Mouse (Mus musculus): ENCODE data around the gene Mapk11.

The Mapk11 gene

DNA sequence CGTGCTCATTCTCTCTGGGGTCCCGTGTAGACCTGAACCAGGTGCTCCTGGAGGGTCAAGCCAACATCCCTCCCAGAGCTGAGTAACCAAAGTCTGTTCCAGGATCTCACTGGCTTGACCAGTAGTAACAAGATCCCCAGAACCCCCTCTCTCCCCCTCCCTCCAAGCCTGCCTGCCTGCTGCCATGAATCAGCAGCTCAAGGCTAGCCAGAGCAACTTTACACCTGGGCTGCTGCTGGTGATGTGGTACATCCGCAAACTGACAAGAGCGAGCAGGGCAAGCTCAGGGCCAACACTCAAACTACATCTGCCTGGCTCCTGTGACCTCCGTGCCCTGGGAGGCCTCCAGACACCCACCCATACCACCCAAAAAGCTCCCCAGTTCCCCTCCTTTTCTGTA, 8.0 kb downstream of the Mapk11 start:
- no peak for DNase-seq (ENCODE audit: low read depth, low spot score)

DNA sequence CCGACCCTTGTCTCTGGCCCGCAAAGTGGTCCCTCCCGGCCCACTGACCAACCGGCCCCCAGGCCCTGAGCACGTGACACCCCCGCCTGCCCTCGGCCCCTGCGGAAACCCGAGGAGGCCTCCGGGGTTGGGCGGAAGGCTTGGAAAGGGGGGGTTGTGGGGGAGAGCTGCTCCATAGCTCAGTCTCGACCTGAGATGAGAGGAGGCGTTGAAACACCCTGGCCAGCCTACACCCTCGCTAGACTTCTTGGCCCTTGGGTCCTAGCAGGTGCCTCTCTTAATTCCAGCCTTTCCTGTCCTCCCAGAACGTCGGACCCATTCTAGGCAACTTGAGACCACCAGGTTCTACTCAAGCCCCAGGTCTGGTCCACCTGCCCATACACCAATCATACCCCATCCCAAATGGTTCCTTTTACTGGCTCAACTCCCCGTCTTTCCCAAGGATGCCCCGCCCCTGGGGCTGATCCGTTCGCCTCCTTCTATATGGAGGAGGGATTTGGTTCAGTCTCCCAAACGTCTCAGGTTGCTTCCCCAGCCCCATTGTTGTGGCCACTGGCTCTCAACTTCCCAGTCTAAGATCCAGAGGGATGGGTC, 8.7 kb downstream of the Mapk11 start, which contains the start of gene Mapk12:
TSS of gene Mapk12 (minus strand) at position 45 of the 594 bp plus-strand sequence.
- no peak for DNase-seq (ENCODE audit: low read depth, low spot score)

DNA sequence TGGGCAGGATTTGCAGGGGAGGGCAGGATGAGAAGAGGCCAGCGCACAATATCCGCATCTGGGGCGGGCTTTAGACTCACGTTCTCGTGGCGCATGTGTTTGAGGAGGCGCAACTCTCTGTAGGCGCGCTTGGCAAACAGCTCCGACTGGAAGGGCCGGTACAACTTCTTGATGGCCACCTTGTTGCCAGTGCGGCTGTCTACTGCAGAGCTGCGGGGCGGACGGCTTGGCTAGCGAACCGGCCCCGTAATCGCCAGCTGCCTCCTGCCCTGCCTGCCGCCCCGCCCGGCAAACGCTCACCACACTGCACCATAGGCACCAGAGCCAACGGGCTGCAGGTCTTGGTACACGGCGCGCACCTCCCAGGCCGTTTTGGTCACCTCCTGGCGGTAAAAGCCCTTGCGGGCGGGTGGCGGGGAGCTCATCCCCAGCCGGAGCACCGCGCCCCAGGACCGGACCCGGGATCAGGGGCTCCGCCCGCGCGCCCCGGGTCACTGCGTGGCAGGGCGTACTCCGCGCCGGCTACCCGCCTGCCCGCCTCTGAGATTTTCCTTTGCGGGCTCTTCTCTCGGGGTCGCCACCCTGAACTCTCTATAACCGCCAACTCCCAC, 9.3 kb downstream of the Mapk11 start:
- DNase-seq (ENCODE audit: low read depth, low spot score), result no peak

DNA sequence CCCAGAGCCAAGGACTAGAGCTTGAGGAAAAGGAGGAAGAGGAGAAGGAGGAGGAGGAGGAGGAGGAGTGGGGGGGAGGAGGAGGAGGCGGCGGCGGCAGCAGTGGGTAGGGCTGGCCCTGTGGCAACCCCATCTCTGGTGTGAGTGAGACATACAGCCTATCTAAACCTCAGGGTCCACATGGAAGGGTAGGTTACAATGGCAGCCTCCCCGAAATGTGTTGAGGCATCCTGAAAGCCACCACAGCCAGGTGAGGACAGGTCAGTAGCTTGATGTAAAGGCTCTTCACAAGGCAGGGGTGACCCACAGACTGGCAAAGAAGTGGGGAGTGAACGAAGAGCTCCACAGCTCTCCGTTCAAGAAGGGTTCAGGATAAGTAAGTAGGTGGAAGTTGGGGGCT, 10.9 kb downstream of the Mapk11 start:
- no peak for DNase-seq (ENCODE audit: low read depth, low spot score)

DNA sequence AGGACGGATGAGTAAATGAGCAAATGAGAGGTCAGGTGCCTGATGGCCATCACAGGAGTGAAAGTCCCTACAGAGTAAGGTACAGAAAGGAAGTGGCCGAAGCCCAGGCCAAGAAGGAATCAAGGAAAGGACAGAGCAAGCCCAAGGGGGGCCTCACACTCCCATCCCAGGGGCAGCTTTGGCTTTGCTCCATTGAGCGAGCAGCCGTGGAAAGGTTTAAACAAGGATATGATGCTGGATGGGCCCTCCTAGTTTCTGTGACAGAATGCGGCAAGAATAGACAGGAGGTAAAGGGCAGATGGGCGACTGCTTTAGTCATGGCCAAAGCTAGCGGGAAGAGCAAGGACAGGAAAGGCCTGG, 11.4 kb downstream of the Mapk11 start:
- no peak for DNase-seq (ENCODE audit: low read depth, low spot score)

DNA sequence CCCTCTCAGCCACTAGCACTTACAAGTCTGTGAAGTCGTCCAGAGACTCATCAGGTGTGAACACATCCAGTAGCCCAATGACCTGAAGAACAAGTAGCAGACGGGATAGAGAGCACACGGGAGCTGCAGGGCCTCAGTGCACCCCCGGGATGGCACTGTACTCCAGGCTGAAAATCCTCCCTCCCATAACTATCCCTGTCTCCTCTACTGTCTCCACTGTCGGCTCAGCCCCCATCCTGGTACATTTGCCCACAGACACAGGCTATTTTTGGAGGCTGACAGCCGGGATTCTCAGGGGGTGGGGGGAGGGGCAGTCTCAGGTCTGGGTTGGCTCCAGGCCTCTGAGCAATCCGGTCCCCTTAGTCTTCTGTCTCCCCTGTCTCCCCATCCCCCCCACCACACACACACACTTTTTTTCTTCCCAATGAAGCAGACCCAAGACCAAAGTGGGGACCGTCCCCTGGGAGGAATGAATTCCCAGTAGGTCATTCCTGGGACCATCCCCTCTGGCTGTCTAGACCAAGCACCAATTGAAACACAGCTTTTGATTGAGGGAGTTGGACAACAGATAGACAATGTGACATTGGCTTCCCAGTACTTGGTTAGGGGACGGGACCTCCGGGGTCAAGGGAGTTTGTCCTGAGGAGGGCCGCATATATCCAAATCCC, 11.9 kb downstream of the Mapk11 start:
- DNase-seq (ENCODE audit: low read depth, low spot score), result no peak

DNA sequence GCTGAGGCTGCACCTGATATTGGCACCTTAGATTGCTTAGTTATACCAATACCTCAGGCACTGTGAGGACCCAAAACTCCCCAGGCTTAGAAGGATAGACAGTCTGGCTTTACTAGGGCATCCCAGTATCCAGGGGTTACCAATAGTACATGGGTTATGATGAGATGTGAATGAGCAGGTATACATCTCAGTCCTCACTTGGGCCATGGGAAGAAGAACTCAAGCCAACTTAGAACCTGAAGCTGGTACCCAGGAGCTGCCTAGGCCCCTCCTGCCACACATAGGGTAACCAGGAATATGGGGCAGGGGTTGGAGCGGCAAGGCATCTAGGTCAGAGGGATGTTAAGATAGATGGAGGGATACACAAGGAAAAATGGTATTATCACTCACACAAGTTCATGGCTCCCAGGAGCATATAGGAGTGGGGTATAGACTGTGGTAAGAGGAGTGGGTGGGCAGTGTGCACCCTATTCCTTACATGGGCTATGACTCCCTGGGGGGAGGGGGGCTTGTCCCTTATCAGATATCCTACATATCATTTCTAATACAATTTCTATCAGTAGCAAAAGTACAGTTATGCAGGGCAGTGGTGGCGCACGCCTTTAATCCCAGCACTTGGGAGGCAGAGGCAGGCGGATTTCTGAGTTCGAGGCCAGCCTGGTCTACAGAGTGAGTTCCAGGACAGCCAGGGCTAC, 12.8 kb downstream of the Mapk11 start:
- DNase-seq (ENCODE audit: low read depth, low spot score), result no peak

DNA sequence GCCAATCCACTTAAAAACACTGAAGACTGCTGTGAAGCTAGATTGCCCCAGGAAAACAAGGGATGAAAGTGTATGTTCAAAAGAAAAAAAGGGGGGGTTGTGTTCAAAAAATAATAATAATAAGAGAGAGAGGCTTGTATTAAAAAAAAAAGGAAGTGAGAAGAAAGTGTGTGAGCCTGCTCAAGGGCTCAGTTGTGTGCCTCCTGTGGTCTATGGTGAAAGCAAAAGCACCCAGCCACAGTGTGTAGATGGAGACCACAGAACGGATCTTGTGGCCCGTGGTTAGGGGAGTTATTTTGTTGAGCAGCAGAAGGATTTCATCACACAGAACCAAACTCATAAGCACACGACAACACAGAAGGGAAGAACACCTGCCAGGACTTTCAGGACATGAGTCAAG, 18.1 kb downstream of the Mapk11 start:
- no peak for DNase-seq (ENCODE audit: low read depth, low spot score)

DNA sequence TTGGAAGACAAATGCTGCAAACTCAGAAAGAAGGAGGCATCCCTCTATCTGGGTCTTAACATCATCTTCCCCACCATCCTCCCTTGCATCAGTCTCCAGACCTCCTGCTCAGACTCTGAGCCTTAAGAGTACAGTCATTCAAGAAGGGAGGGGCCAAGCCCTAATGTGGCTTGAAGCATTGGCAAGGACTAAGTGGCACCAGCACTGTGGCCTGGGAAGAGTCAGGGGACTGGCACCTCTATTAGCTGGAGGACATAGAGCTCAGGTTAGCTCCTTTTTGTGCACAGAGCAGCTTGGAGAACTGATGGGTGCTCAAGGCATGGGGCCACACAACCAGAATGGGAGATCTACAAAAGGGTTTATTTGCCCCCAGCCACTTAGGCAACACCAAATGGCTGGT, 19.2 kb downstream of the Mapk11 start:
- DNase-seq (ENCODE audit: low read depth, low spot score), result no peak

DNA sequence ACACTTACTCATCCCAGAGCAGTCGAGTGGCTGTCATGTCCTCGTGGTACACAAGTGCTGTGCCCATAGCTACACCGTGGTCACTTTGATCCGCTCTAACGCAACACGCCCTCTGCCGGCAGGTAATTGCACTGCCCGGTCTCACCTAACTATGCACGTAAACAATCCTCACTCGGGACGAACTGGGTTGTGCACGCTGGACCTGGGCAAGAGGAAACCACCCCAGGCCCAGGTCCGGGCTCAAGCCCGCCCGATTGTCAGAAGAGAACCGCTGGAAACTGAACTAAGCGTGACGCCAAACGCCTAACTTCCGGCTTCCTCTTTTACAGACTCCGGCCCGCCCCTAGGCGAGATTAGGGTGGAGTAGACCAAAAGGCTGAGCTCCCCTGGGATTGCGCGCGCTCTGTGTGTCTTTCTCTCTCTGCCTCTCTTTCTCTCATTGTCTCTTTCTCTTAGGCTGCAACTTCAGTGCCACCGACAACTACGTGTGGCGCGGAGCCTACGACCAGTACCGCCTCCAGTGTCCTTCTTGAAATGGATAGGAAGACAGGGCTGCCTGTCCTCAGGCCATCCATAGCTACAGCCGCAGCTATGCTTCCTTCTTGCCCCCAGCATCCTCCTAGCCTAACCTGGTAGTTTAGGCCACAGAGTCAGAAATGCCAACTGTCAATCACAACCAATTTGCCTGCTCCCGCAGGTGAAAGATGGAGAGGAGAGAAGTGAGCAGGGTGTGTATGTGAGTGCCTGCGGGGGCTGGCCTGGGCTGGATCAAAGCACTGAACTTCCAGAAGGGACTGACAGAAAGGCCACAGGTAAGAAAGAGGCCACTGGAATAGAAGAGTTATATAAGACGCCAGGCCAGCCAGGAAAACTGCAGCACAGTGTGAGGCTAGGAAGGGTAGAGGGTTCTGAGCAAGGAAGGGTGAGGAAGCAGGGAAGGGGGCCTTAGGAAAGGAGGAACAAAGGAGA, 20.8 kb downstream of the Mapk11 start, which contains the start of gene Hdac10:
TSS of gene Hdac10 (minus strand) at position 319 of the 969 bp plus-strand sequence.
- DNase-seq (ENCODE audit: low read depth, low spot score), result peak; percentile 73

DNA sequence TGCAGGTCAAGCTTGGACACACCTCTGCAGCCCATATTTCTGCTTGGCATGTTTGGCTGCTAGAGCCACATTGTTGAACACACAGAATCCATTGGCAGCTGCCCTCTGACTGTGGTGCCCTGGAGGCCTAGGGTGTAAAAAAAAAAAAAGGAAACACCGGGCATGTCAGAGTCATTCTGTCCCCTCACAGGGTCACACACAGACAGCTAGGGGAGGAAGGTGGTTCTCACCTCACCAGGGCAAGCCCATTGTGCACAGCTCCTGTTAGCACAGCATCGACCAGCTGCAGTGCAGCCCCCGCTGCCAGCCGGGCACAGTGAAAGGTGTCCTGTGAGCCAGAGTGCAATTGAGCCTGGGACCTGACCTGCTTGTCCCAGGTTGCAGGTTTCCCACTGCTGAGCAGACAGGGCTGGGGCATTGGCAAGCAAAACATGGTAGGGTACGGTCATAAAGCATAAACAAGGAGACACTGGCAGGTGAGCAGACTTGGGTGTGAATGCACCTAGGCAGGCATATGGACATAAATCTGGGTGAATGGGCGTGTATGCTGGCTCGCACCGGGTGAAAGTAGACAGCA, 22.0 kb downstream of the Mapk11 start:
- no peak for DNase-seq (ENCODE audit: low read depth, low spot score)

DNA sequence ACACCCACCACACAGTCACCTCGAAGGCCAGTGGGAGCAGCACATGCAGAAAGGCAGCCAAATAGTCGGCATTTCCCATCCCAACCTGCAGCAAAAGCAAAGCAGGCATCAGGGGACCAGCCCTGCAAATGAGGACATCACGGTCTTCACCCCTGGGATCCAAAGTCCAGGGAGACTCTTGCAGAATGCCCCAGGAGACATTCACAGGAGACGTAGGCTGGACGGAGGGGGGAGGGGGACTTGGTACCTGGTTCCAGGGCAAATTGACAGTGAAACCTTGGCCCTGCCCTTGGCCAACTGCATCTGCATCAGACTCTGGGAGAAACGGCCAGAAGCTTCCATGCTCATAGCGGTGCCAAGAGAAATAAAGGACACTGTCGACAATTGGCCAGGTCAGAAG, 22.8 kb downstream of the Mapk11 start:
- DNase-seq (ENCODE audit: low read depth, low spot score), result no peak

DNA sequence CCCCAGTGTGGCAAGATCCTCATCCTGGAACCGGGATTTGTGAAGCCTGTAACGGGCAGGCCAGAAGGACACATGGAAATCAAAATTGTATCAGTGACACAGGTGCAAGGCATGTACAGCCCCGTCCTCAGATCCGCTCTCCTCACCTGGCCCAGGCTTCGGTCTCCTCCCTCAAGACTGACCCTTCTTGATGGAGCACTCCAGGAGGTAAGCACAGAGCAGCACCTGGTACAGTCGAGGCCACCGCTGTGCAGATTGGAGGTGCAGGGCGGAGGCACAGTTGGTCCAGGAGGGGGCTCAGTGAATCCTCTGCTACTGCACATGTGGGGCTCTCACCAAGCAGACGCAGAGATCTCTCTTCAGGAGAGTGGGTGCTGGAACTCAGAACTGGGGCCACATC, 24.1 kb downstream of the Mapk11 start:
- no peak for DNase-seq (ENCODE audit: low read depth, low spot score)

DNA sequence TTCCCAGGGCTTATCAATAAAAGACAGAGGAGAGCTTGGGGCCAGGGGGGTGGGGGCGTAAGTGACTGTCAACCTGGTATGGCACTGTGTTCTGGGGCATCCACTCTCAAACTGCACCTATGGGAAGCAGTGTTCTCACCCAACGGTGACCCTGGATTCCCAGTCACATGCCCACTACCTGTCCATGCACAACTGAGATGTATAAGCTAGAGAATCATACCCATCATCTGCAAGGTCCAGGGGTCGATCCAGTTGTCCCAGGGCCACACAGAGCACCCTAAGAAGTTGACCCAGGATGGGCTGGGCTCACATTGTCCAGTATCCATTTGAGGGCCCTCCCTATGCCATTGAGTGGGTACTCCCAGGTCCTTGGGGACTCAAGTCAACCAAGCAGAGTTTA, 25.1 kb downstream of the Mapk11 start:
- DNase-seq (ENCODE audit: low read depth, low spot score), result no peak

DNA sequence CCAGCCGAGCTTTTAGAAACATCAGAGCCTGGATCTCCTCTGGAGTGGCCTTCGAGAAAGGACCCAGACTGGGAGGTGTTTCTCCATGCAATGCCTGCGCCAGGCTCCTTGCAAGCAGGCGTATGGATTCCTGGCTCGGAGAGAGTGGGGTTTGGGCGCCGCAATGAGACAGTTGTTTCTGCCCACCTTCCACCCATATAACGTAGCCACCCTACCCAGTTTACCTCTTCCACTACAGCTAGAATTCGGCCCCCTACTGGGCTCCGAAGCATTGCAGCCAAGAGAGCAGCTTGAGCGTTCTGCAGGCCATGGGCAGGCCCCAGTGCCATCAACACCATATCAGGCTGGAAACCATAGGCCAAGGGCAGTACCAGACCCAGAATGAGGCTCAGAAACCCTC, 25.8 kb downstream of the Mapk11 start:
- no peak for DNase-seq (ENCODE audit: low read depth, low spot score)

DNA sequence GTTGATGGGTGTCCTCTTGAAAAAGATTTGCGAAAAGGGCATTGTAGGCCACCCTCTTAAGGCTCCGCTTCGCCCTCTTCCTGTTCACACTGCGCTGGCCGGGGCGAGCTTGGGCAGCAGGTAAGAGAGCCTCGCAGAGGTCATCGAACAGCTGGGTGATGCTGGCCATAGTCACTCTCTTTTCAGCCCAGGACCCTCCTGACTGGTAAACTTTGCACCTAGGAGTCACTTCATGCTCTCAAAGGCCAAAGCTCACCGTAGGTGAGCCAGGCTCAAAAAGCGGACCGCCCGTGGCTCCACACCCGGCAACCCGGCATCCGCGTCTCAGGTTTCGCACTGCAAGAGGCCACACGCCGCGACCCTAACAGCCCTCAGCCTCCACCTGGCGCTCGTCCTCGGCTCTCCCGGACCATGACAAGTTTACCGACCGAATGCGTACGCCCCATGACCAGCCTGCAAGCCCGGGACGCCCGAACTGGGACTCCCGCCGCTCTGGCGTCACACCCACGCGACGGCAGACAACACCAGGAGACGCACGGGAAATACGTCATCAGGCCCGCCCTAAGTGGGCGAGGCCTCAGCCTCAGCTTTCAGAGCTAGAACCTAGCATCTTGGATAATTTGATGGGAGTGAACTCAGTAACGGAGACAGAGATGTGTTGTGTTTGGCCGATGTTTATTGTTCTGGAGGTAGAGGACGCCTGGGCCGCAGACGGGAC, 26.6 kb downstream of the Mapk11 start, which contains the start of gene Tubgcp6:
TSS of gene Tubgcp6 (minus strand) at position 464 of the 718 bp plus-strand sequence.
- DNase-seq (ENCODE audit: low read depth, low spot score), result peak; percentile 92

DNA sequence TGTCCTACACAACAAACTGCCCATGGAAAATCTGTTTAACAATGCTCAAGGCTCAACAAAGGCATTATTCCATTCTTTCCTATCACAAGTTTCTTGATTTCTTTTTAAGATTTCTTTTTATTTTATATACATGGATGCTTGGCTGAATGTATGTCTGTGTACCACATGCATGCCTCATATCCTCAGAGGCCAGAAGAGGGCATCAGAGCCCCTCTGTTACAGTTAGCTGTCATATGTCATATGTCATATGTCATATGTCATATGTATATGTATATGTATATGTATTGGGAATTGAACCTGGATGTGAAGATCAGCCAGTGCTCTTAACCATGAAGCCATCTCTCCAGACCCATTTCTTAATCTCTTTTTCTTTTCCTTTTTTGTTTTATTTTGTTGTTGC, 31.4 kb downstream of the Mapk11 start:
- no peak for DNase-seq (ENCODE audit: low read depth, low spot score)

DNA sequence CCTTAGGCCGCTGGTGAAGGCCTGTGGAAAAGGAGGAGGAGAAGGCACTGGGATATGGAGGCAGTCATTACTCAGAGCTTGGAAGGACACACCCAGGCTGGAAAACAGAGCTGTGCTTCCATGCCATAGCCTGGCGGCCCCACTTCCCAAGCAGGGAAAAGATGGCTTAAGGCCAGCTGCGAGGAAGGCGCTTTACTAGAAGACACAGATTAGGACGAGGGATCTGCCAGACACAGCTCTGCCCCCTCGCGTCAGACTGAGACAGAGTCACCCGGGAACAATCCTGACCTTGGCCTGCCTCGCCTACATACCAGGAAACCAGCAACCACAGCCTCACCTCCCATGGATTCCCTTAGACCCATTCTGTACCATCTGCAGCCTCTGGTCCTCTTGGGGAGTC, 39.3 kb downstream of the Mapk11 start:
- DNase-seq (ENCODE audit: low read depth, low spot score), result no peak

DNA sequence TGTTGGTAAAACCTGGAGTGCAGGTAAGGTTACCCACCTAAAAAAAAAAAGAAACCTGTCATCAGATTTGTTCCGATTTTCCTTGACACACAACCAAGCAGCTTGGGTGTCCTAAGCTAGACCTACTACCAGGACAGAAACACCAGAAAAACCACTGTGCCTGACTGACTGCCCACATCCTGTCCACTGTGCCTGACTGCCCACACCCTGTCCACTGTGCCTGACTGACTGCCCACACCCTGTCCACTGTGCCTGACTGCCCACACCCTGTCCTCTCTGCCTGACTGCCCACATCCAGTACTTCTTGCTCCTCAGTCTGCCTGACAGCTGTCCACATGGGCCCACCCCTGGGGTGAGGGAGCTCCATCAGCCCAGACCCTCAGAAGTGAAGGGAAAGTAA, 42.5 kb downstream of the Mapk11 start:
- DNase-seq (ENCODE audit: low read depth, low spot score), result no peak

DNA sequence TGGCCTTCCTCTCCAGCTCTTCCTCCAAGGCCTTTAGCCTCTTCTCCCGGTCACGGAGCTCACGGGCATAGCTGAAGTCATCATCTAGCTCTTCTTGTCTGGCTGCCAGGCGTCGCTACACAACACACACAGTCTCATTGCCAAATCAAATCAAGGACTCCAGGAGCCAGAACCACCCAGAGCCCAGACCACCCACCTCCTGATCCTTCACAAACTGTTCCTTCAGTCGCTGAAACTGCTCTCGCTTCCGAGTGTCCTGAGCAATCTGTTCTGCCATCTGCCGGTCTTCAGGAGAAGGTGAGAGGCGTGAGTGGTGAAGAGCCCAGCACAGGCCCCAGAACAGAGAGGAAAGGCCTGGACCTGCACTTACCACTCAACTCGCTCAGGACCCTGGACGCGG, 43.4 kb downstream of the Mapk11 start:
- DNase-seq (ENCODE audit: low read depth, low spot score), result no peak
